Mouse (Mus musculus): ENCODE results near the gene Nudcd3.

- no peak for TF ChIP-seq EP300 (IDR thresholded peaks at IDR 0.05; ENCODE audit: low read length)
- TF ChIP-seq MXI1 (IDR thresholded peaks at IDR 0.05; ENCODE audit: low read depth, low read length) = no peak
- TF ChIP-seq POLR2A (IDR thresholded peaks at IDR 0.05; ENCODE audit: low read depth, low read length) = no peak
- TF ChIP-seq POLR2AphosphoS2 (IDR thresholded peaks at IDR 0.05; ENCODE audit: low read depth, low read length) = no peak
- TF ChIP-seq NELFE (IDR thresholded peaks at IDR 0.05; ENCODE audit: low read depth, low read length) = no peak
- TF ChIP-seq E2F4 (IDR thresholded peaks at IDR 0.05; ENCODE audit: insufficient replicate concordance, low read depth, low read length) = no peak
- no peak for TF ChIP-seq GABPA (IDR thresholded peaks at IDR 0.05; ENCODE audit: insufficient replicate concordance, low read depth, low read length)
- no peak for TF ChIP-seq RCOR1 (conservative IDR thresholded peaks at IDR 0.05; ENCODE audit: low read depth, low read length)
Measured at GRCm38 (mm10) chr11:6196780-6197179, 3.4 kb downstream of the Nudcd3 start.
